Mouse (Mus musculus) G1E-ER4 (cell line): Measurements from ENCODE around the gene Mettl18. TPM values are rescaled to one million over a fixed set of nuclear protein-coding genes. Genes with fewer than 3 reads are reported as not detected.

Experiments
- GATA1 ChIP-seq: IDR thresholded peaks from one replicate; pipeline ENCODE4 v1.8.0; 2012; ENCODE audit warnings: low read length, inconsistent platforms
- polyA plus RNA-seq: library from polyadenylated mRNA; stranded (reverse); fragments of >175 nt; gene quantifications from 2 replicates; pipeline ENCODE4 v1.2.3, GENCODE M21; 2012

Gene Mettl18
- polyA plus RNA-seq, 1 experiment = 0.54 TPM

DNA sequence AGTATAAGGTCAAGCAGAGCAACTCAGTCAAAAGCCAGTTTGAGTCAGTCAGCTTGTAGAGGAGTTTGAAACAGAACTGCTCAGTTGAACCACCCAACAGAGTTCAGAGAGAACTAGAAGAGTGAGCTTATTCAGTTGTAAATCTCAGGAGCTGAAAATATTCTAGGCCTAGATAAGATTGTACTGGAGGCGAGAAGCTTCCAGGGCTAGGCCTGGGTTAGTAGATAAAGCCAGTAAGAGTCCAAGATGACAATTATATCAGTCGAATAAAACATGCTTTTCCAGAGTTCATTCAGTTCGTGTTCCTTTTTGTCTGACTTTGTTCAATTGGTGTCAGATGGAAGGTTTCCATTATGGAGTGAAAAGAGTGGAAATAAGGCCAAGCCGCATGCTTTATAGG, 31.0 kb downstream of the Mettl18 start:
- TF ChIP-seq GATA1 = no peak

DNA sequence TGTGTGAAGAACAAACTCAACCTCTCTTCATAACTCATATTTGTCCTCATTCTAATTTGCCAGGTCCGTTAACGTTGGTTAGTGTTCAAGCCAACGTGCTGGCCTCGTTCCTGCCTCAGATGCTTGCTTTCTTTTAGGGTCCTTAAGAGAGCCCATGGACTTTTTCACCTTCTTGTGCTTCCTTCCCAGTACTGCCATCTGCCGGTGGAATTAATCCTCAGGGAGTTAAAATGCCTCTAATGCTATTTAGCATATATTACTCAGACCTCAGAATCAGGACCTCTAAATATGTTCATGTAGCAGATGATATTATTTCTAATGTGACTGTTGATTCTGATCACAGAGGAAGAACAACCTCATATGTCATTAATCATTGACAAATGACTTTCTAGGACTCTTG, 32.7 kb downstream of the Mettl18 start:
- TF ChIP-seq GATA1 = no peak

DNA sequence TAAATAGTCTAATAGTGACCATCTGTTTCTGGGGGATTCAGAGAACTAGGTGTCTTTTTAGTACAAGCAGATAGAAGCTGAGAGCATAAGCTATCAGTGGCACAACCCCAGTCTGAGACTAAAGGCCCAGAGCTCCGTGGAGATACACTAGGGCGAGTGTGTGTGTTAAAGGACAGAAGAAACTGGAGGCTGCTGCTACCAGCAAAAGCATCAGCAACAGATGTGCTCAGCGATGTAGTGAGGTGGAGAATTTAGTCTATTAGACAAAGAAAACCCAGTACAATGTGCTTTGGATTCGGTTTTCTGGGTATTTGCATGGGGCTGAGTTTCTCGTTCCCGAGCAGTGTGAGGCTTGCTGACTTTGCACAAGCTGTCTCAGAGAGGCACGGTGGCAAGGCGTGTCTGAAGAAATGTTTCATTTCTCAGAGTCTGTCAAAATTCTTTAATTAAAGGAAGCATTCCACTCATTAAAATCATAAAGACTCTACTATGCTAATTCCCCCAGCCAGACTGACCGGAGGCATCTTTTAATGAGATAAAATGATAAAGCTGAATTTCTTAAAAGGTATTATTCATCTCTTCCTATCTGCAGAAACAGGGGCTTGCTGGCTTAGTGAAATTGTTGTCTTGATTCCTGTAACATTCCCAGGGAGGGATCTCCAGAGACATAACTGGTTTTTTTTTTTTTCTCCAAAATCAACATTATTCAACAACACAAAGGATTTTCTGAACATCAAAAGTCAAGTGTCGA, 45.9 kb downstream of the Mettl18 start:
- TF ChIP-seq GATA1 = no peak

DNA sequence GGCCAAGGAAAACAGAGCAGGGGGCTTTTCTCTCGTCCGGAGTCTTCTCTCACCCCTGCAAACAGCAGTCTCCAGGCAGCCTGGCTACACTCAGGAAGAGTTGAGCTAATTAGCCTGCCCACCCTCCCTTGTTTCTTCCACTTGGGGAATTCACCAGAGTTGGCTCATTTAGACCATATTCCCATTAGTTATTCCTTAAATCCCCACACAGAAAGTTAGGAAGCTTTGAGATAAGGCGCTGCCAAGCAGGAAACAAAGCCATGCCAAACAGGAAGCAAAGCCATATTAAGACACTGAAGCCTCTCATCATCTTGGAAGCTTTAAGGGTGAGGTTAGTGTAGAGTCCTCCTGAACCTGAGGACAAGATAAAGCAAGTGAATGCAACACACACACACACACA, 48.9 kb downstream of the Mettl18 start:
- no peak for TF ChIP-seq GATA1

Other genes starting within 250 kb of the Mettl18 start
- gene Kifap3, start 215.3 kb upstream of the Mettl18 start, polyA plus RNA-seq = 2.7 and 4.0 TPM in 2 replicates
- gene Scyl3, start 65.8 kb upstream of the Mettl18 start, polyA plus RNA-seq = 10.9 and 11.1 TPM in 2 replicates
- 2.4 and 4.2 TPM in 2 replicates for gene BC055324, start 93 bp upstream of the Mettl18 start, polyA plus RNA-seq
- not detected in 2 replicates for gene Sele, start 53.3 kb downstream of the Mettl18 start, polyA plus RNA-seq
- gene Sell, start 67.1 kb downstream of the Mettl18 start, polyA plus RNA-seq = not detected in 2 replicates
- gene Selp, start 120.4 kb downstream of the Mettl18 start, polyA plus RNA-seq = not detected in 2 replicates
- gene F5, start 156.9 kb downstream of the Mettl18 start, polyA plus RNA-seq = not detected in 2 replicates